Mouse (Mus musculus) ovary, postnatal 14 days (tissue): Measurements from ENCODE around the gene 4930562C15Rik.

Experiments used
- DNase-seq: peaks from one replicate; pipeline ENCODE4 v3.0.0; 2022; ENCODE audit warnings: low spot score

The 4930562C15Rik gene

DNA sequence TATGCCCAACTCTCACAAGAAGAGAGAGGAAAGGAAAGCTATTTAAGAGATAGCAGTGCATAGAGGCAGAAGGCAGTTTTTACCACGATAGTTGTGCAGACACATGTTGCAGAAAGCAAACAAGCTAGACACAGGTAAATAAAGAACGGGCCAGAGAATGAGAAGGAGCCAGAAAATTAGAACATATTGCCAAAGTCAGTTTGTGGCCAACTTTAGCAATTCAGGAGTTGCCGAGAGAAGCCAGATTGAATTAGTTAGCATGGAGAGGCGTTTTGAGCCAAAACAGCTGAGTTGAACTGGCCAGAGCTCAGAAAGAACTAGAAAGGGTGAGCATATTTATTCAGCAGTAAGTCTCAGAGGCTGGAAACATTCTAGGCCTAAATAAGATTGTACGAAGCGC, 57.0 kb downstream of the 4930562C15Rik start:
- DNase-seq = no peak

DNA sequence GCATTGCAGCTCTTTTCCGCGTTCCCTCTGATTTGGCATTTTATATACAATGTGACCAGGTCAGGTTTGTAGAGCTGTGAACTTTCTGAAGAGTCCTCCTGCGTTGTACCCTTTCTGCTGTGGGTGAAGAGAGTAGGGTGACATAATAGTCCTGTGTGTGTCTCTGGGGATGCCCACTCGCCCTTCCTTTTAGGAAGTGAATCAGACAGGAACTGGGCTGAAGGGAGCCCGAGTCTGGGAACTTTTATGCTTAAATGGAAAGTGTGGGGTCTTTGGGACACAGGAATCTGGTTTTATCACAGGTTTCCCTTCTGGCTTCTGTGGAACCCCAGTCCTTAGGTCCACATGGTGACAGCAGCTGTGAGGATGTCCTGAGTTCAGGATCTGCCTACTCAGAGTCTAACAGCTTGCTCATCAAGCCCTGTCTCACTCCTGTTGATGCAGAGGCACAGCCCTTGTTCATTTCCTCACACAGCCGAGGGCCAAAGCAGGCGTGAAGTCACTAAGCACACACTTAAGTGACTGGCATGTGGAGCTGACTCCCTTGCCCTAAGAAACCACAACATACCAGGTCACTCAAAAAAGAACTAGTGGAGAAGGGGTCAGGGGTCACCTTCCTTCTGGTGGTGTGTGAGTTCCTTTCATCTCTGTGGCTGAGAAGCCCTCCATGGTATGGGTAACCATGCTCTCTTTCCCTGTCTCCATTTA, 59.1 kb downstream of the 4930562C15Rik start:
- DNase-seq = no peak

DNA sequence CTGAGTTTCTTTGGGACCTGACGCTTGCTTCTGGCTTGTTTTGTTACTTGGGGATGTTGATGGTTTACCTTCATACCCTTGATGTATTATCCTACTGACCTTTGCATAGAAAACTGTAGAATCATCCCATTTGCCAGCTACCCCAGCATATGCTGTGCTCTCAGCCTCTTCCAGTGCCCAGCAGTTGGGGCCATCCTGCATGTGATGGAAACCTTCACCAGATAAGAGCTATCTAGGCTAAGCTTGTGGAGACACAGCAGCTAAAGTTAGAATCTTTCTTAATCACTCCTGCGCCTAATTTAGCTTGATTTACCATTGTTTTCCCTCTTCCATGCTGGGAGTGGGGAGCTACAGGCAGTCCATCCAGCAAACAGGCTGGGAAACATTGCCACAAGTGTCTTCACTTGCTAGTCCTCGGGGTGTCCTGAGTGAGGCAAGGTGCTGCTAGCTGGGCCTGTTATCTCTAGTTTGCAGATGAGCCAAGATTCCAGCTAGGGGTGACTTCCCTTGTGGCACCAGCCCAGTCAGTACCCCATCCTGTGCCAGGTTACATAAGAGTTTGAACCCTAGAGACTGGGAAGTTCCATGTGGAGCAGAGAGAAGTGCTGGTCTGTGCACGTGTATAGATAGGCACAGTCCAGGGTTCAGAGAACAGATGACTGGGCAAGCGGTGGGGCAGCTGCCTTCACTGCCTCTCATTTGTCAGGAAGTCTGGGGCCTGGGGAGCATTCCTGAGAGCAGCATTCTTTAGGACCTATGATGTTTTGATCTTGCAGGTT, 61.2 kb downstream of the 4930562C15Rik start:
- DNase-seq = no peak

DNA sequence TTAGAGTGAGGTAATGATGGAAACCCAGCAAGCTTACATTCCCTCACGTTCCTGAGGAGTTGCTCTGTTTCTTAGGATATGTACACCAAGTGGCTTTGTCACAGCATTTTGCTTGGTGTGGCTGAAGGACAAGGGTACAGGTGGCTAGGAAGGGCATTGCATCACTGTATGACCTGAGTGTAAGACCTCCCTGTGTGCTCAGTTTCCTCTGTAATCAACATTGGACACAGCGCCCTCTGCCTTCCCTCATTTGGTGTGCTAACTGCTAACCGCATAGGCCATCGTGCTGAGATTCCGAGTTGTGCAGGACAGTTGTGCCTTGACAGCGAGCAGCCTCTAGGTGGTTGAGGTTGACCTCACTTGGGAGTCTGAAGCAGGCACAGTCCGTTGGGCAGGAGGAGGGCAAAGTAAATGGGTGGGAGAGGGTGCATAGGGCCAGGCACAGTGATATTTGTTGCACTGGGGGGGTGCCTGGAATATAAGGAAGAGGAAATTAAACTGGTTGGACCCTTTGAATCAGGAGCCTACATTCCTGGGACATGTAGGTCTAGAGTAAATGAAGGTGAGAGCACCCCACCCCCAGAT, 62.0 kb downstream of the 4930562C15Rik start:
- no peak for DNase-seq

DNA sequence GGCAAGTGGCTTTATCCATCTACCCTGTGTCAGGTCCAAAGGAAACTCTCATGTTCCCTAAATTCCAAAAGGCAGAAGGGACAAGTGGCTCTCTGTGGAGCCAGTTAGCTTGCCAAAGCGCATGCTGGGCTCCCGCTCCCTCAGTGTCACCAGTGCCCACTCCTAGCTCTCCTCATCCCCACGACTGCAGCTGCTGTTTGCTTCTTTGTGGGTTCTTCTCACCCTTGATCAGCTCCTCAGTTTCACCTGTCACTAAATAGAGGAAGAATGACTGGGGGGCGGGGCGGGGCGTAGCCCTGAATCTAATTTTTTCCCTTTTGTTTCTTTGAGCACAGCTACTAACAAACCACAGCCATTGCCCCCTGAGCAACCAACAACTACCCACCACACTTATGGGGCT, 63.7 kb downstream of the 4930562C15Rik start:
- no peak for DNase-seq

DNA sequence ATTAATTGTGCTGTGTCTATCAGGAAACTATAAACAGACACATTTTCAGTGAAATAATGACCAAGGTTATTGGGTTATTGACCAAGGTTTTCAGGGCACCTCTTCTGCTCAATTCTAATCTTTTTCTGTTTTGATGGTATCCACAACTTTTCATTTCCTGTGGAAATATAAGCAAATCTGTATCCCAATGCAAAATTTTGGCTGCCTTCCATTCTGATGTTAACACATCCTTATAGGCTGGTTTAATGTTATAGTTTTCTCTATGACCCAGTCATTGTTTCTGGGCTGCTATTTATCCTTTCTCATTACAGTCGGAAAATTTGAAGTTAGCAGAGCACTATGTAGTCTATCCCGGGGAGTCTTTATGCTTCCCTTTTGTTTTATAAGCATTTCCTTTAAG, 64.5 kb downstream of the 4930562C15Rik start:
- DNase-seq = no peak

DNA sequence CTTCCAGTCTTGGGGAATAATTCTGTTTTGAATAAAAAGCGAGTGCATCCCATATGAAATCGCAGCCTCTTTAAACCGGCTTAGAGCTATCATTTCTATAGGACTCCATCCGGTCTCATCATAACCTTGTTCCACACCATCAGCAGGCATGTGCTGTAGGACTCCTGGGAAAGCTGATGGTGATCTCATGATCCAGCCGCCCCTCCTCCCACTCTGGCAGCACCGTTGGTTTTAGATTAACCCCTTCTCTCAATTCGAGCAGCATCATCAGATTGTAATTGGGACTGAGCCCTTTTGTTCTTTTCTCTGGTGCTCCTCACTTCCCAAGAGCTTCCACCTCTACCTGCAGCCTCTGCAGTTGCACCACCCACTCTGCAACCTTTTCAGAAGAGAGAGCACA, 66.0 kb downstream of the 4930562C15Rik start:
- DNase-seq = no peak

DNA sequence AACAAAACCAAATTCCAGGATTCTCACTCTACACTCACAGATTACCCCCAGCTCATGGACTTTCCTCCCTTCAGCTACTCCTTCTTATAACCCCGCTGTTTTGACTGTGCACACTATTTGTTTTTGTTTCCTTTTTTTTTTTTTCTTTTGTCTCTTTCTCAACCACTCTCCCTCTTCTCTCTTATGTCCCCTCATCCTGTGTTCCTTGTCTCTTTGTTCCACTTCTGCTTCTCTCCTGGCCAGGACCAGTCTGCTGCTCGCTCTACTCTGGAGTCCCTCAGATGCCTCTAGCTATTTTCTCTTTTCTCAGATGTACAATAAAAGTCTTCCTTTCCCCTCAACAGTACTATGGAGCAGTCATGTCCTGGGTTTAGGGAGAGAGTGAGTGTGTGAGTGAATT, 67.2 kb downstream of the 4930562C15Rik start:
- DNase-seq = no peak

DNA sequence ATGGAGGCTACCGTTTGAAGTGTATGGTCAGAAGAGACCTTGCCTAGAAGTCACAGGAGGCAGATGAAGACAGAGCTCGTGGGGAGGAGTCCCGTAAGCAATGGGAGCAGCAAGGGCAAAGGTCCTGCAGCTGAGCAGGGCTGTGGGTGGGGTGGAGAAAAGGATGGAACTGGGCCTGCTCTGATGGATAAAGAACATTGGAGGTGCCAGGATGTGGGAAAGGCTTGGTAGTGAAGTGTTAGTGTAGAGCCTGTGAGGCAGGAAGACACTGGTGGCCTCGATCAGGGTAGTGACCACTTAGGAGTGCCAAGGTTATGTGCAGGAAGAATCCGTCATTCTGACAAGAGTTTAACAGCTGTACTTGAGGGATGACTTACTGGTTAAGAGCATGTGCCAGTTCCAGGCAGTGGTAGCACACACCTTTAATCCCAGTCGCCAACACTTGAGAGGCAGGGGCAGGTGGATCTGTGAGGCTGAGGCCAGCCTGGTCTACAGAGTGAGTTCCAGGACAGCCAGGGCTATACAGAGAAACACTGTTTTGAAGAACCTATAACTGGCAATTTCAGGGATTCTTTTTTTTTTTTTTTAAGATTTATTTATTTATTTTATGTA, 68.4 kb downstream of the 4930562C15Rik start:
- DNase-seq = no peak

DNA sequence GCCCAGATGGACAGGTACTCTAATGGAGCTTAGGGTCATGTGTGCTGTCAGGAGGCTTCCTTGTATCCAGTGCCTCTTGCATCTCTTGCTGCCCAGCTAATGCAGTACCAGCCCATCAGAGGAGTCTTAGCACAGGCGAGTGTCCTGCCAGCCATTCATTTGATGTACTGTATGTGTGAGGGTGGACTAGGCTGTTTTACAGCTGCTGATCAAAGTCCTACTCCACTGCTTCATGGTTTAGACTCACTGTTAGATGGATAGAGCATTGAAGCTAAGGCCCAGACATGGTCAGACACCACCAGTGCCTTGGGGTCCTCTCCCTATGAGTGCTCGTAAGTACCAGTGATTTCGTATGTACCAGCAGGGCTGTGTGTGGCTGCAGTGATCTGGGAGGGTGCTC, 69.7 kb downstream of the 4930562C15Rik start:
- DNase-seq = no peak

DNA sequence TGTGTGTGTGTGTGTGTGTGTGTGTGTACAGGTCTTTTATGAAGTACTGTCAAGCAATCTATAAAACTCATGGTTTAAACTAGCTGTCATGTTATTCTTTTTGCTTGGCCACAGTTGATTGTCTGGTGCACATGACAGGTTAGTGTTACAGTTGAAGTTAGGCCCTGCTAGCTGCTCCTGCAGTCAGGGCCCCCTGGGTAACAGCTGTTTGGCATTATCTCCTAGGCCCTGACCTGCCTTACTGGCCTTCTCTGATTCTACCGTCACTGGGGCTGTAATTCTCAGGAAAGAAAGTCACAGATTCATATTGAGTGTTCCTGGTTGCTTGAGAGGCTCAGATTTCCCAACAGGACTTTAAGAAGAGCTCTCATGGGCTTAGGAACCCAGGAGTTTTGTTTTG, 70.4 kb downstream of the 4930562C15Rik start:
- DNase-seq = no peak

DNA sequence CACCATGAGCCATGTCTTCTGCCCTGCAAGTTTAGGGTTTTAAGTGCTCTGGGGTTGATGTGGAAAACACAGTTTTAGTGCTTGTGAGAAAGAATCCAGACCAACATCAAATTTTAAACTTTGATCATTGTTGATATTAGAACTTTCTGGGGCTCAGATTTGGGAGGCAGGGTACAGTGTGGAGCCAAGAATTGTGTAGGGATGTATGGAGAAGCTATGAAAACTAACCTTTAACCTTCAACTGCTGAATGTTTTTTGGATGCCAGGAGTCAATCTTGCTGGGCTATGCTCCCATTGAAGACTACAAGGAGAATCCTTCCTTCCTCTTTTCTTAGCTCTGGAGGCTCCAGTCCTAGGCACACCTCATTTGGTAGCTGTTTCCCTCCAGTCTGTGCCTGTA, 71.3 kb downstream of the 4930562C15Rik start:
- DNase-seq = no peak

DNA sequence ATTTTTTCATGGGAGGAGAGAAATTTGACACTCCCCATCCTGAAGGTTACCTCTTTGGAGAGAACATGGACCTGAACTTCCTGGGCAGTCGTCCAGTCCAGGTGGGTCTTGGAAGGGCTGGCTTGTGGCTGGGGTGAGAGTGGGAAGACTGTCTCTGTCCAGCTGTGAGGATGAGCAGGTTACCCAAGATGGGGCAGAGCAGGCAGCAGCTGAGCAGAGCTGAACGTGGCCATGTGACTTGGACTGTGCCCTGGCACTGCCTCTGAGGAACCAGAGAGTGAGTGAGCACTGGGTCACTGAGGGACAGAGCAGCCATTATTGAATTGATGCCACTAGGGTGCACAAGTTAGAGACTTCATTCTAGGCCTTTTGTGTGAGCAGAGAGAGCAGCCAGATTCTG, 72.2 kb downstream of the 4930562C15Rik start:
- DNase-seq = no peak

DNA sequence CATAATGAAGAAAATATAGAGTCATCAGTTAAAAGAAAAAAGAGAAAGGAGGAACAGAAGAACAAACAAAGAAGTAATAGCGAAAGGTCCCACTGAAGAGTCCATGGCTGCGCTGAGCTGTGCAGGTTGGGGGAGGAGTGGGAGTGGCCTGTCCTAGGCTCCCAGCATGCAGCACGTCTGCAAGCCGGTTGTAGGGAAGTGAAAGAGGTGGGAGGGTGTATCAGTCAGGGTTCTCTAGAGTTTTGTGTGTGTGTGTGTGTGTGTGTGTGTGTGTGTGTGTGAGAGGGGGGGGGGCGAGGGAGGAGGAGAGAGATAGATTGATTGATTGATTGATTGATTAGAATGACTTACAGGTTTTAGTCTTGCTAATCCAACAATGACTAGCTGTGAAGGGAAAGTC, 72.8 kb downstream of the 4930562C15Rik start:
- DNase-seq = no peak

DNA sequence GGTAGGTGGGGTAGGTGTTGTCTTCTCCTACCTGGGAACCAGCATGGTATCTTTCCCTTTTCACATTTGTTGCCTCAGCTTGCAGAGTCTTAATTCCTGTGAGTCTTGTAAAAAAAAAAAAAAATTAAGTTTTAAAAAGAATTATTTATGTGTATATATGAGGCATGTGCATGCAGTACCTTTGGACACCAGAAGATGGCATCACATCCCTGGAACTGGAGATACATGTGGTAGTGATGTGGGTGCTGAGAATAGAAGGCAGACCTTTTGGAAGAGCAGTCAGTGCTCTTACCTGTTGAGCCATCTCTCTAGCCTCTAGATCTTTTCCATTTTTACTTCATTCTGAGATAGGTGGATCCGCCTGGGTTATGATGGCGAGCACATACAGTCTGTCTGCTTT, 74.5 kb downstream of the 4930562C15Rik start:
- no peak for DNase-seq

DNA sequence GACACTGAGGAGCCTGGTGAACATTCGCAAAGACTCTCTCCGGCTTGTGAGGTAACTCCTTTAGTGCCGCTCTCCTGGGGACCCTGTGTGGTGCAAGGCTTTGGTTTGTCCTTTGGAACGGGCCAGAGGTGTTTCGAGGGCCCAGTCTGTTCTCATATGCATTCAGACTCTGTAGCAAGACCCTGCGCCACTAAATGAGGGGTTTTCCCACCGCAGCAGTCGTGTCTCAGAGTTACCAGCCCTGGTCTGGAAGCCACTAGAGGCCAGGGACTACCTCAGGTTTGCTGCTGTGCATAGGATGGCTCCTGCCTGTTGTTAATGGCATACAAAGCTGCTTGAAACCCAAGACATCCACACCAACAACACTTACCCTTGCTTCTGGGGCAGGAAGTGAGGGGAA, 75.5 kb downstream of the 4930562C15Rik start:
- no peak for DNase-seq

DNA sequence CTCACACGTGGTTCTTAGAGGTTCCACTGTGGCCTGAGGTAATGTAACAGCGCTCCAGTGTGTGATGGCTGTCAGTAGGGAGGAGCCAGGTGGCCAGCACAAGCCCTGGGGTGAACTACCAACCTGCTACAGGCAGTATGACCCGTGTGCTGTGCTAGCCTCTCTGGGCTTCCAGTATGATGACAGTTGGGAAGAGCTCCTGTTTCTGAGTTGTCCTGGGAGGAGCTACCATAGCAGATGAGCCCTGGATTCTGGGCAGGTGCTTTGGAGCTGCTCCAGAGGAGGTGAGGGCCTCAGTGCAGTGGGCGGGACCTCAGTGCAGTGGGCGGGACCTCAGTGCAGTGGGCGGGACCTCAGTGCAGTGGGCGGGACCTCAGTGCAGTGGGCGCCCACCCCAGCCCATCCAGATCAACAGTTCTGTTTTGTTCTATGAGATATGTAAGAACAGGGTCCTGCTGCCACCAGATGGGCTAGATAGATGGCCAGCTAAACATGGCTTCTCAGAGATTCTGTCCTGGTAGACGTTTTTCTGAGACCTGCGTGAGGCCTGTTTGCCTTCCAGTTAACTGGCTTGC, 76.9 kb downstream of the 4930562C15Rik start:
- DNase-seq = no peak

DNA sequence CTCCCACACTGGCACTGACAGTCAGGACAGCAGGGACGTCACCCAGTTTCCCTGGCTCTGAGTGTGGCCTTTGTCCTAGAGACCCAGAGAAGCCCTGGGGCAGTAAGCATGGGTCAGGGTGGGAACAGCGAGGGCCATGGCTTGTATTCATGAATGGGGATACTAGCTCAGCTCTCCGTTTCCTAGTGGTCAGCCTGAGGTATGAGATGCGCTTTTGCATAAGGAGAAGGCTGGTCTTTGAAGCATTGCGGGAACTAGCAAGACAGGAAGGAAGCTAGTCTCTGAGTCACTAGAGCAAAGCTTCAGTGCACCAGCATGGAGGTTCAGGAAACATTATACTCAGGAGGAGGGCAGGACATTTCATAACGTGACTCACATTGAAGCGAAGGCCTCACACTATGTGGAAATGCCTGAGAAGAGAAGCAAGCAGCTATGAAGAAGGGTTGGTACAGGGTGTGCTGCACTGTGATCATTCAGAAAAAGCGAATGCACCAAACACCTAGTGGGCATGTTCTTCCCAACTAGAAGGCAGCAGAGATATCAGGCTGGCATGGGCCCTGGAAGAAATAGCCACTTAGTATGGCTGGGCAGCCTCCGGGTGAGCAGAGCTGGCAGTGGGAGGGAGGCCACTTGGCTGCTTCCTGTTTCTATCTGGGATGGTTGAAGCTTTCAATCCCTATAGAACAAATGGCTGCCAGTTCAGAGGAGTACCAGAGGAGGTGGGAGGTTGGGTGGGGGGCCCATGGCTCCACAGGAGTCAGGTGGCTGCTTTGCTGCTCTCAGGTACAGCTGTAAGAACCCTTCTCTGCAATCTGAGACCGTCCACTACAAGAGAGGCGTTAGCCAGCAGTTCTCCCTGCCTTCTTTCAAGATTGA, 77.9 kb downstream of the 4930562C15Rik start:
- no peak for DNase-seq

DNA sequence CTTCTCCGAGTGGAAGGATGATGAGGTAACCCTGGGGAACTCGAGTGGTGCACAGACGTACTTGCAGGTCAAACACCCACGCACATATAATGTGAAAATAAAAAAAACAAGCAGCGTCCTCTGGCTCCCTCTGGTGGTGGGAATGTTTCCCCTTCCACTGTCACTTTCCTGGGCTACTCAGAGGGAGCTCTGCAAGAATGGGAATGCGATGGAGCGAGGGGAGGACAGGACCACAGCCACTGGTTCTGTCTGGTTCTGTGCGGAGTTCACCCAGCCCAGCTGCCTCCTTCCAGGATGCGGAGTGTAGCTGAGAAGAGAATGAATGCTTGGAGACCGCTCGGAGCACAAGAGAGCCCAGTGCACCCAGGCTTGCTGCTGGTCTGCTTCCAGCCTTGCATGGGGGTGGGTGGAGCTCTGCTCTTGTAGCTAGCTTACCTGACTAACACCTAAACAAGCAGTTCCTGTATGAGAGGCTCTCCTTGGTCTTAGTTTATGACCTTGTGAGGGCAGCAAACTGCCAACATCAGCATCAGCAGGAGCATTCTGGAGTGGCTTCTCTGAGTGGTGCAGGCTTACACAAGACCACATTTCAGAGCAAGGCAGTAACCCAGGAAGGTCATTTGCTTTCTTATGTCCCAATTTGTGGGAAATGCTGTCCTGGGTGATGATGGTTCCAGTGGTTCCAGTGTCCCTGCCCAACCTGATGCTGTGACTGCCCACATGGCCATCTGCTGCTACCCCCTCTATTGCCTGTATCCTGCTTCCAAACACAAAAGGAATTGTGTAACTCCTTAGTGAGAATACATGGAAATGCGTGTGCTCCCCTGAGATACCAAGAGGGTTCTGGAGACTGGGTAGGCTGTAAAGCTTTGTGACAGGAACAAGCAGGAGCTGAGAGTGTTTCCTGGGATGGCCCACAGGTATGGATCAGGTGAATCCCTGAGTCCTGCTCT, 78.8 kb downstream of the 4930562C15Rik start:
- DNase-seq = peak; percentile 83

DNA sequence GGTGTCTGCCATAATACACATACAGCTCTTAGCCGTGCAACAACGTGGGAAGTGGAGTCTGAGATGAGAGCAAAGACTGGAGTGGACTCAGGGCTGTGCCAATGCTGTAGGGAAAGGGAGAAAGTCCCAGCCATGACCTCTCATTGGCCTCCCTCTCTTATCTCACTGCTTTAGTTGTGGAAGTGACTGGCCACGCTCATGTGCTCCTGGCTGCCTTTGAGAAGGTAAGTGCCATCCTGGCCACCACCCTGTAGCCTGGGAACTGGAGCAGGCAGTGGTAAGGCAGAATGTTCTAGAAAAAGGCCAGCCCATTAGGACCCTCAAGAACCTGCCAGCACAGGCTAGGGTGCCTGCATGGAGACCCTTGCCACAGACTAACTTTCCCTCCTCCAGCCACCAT, 80.7 kb downstream of the 4930562C15Rik start:
- DNase-seq = no peak
